Mouse (Mus musculus): ENCODE data around the gene Psat1.

DNA sequence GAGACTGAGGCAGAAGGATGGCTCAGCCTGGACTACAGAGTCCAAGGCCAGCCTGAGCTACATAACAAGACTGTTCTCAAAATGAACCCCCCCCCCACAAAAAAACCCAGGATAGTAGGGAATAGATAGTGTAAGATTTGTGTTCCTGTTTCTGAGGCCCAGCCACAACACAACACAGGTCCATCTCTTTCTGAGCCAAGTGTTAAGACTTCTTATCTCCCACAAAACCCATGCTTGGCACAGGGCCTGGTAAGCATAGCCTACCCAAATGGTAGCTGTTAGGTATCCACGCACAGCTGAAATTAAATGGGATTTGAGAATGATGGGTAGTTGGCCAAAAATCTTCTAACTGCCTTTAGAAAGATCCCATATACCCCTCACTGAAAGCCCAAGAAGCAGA is 36.6 kb downstream of the Psat1 start:
- TF ChIP-seq CTCF (IDR thresholded peaks at IDR 0.05; ENCODE audit: borderline replicate concordance, insufficient read depth, low read length), result no peak
- no peak for TF ChIP-seq POLR2A (IDR thresholded peaks at IDR 0.05; ENCODE audit: low read depth, low read length)
